Mouse (Mus musculus): ENCODE results near the gene Ahrr. TPM values are rescaled to one million over a fixed set of nuclear protein-coding genes. Genes with fewer than 3 reads are reported as not detected.

The Ahrr gene
- polyA plus RNA-seq, 1 experiment: 18.5 TPM

- H3K4me3 ChIP-seq (ENCODE audit: insufficient read depth, low read length): no peak overlapping the region
- no peaks in the 10 kb centered on the region for H3K4me1 ChIP-seq (ENCODE audit: control insufficient read depth, insufficient read depth, low read length)
- H3K27ac ChIP-seq (ENCODE audit: insufficient read depth, low read length): no peak overlapping the region
- no peak for TF ChIP-seq CTCF (IDR thresholded peaks at IDR 0.05; ENCODE audit: borderline replicate concordance, insufficient read depth, low read length)
- TF ChIP-seq POLR2A (IDR thresholded peaks at IDR 0.05; ENCODE audit: low read depth, low read length): no peak
Observed at GRCm38 (mm10) chr13:74302050-74303037, 10.2 kb upstream of the Ahrr start.

- Histone ChIP-seq H3K4me3 (ENCODE audit: insufficient read depth, low read length) (no peak overlapping the region), H3K27ac (ENCODE audit: insufficient read depth, low read length) (no peak overlapping the region), H3K4me1 (ENCODE audit: control insufficient read depth, insufficient read depth, low read length) (no peaks in the 10 kb centered on the region)
- TF ChIP-seq POLR2A (IDR thresholded peaks at IDR 0.05; ENCODE audit: low read depth, low read length) (no peak), CTCF (IDR thresholded peaks at IDR 0.05; ENCODE audit: borderline replicate concordance, insufficient read depth, low read length) (no peak)
Observed at GRCm38 (mm10) chr13:74301607-74301984, 9.5 kb upstream of the Ahrr start.

DNA sequence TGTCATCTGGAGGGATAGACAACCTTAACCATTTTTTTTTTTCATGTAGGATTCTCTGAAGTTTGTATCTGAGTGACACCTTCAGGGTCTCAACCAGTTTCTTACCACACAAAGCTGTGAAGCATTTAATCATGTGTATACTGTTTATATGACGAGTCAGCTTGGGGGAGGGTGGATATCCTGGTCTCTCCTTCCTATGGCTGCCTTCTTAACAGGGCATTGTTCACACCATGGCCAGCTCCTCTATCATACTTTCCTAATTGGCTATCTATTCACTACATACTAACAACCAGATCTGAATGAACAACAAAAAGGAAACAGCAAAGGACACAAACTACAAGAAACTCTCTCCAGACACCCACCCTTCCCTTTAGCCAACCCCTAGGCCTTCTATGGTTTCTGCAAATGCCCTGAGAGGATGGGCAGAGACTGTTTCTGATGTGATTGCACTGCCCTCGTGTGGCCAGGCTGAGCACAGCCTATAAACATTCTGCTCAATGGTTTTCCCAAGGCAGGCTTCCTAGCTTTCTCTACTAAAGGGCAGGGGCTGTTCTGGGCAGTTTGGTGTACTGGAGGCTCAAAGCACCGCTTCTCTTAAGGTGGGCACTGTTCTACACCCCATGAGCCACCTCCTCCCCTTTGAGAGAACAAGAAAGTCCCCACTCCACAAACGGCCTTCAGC lies 8.9 kb upstream of the Ahrr start:
- Histone ChIP-seq H3K27ac (ENCODE audit: insufficient read depth, low read length) (no peak overlapping the region), H3K4me1 (ENCODE audit: control insufficient read depth, insufficient read depth, low read length) (0 out of 2 replicates have a peak, but pooled peaks cover 3% of the 10 kb centered on the region), H3K4me3 (ENCODE audit: insufficient read depth, low read length) (no peak overlapping the region)
- peak; percentile 82 for TF ChIP-seq CTCF (IDR thresholded peaks at IDR 0.05; ENCODE audit: borderline replicate concordance, insufficient read depth, low read length)
- no peak for TF ChIP-seq POLR2A (IDR thresholded peaks at IDR 0.05; ENCODE audit: low read depth, low read length)

- Histone ChIP-seq H3K4me1 (ENCODE audit: control insufficient read depth, insufficient read depth, low read length) (0 out of 2 replicates have a peak, but pooled peaks cover 4% of the 10 kb centered on the region), H3K27ac (ENCODE audit: insufficient read depth, low read length) (peak overlapping the region; percentile 54), H3K4me3 (ENCODE audit: insufficient read depth, low read length) (no peak overlapping the region)
- TF ChIP-seq POLR2A (IDR thresholded peaks at IDR 0.05; ENCODE audit: low read depth, low read length) (no peak), CTCF (IDR thresholded peaks at IDR 0.05; ENCODE audit: borderline replicate concordance, insufficient read depth, low read length) (no peak)
Observed at GRCm38 (mm10) chr13:74296376-74296775, 4.2 kb upstream of the Ahrr start.

DNA sequence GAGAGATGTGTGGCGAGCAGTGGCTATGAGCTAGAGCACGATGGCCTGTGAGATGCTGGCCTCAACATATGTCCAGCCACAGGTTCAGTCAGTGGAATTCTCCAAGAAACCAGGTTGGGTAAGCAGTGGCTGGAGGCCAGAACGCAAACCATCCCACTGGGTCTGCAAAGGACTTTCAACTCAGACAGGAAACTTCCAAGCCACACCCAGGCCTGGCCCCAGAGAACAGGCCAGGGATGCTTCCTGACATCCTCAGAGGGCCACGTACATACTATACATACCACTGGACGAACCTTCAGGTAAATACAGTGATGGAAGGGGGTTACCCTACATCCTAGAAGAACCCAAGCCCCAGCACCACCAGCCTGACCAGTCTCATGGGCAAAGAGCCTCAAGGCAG lies 2.5 kb downstream of the Ahrr start:
- Histone ChIP-seq H3K27ac (ENCODE audit: insufficient read depth, low read length) (no peak overlapping the region), H3K4me1 (ENCODE audit: control insufficient read depth, insufficient read depth, low read length) (no peaks in the 10 kb centered on the region), H3K4me3 (ENCODE audit: insufficient read depth, low read length) (no peak overlapping the region)
- no peak for TF ChIP-seq CTCF (IDR thresholded peaks at IDR 0.05; ENCODE audit: borderline replicate concordance, insufficient read depth, low read length)
- no peak for TF ChIP-seq POLR2A (IDR thresholded peaks at IDR 0.05; ENCODE audit: low read depth, low read length)

DNA sequence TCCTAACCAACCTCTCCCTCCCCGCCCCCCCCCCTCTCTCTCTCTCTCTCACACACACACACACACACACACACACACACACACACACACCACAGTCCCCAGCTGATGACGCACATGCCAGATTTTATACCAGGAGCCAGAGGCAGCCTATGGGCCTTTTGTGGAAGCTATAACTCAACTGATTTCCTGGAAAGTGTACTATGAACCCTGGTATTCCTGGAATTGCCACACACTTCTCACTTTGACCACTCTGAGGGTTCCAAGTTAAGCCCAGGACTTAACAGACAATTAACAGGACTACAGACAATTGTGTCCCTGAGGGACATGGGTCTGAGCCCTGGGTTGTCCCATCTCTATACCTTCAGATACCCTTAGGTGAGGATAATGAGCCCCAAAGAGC lies 9.8 kb downstream of the Ahrr start:
- peak overlapping the region; percentile 61; the same call in 1 of the 2 replicates for H3K27ac ChIP-seq (ENCODE audit: insufficient read depth, low read length)
- no peak for TF ChIP-seq CTCF (IDR thresholded peaks at IDR 0.05; ENCODE audit: borderline replicate concordance, insufficient read depth, low read length)
- TF ChIP-seq POLR2A (IDR thresholded peaks at IDR 0.05; ENCODE audit: low read depth, low read length): no peak
- no peak overlapping the region for H3K4me3 ChIP-seq (ENCODE audit: insufficient read depth, low read length)
- no peaks in the 10 kb centered on the region for H3K4me1 ChIP-seq (ENCODE audit: control insufficient read depth, insufficient read depth, low read length)

DNA sequence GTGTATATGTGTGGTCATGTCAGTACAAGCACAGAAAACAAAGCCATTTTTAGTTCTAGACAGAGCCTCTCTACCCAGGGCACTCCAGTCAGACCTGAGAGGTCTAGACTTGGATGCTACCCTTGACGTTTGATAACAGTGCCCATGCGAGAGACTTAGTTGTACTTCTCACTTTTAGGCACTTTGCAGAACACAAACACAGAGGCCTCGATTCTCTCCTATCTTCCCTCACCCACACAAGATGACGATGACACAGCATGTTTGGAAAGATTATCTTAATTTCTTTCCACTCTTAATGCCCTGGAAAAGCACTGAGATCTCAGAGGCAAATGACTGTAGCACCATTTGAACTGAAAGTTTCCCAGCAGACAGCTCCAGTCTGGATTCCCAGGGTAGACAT lies 16.4 kb downstream of the Ahrr start:
- H3K4me3 ChIP-seq (ENCODE audit: insufficient read depth, low read length): no peak overlapping the region
- H3K27ac ChIP-seq (ENCODE audit: insufficient read depth, low read length): no peak overlapping the region; the same call in 1 of the 2 replicates
- TF ChIP-seq POLR2A (IDR thresholded peaks at IDR 0.05; ENCODE audit: low read depth, low read length): no peak
- no peak for TF ChIP-seq CTCF (IDR thresholded peaks at IDR 0.05; ENCODE audit: borderline replicate concordance, insufficient read depth, low read length)
- H3K4me1 ChIP-seq (ENCODE audit: control insufficient read depth, insufficient read depth, low read length): no peaks in the 10 kb centered on the region

DNA sequence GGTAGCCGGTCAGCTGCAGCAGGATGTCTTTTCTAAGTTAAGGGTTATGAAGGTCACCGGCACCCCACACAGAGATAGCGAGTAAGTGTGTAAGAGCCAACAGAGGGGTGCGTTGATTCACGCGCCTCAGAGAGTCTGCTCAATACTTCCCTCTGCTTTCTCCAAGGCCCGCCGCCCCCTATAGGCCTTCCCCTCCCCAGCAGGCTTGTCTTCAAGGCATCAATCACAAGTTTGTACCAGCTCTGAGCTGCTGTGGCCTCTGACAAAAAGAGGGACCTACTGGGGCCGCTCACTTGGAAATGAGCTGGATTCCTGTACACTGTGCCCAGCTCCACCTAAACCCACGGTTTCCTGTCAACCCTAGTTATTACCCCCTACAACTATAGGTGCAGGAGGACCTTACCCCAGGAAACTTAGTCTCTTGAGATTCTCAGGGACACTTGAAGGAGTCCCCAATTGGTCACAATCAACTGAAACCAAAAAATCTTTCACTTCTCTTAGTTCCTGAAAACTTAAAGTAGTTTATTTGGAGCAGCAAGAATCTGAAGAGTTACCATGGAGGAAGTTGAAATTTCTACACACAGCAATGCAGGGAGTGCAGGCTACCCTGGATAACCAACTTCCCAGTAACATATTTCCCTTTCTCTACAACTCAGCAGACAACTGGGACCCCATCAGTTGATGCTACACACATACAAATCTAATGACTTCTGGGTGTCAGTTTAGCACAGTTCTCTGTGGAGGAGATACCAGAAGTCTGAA lies 31.7 kb downstream of the Ahrr start:
- no peaks in the 10 kb centered on the region for H3K4me1 ChIP-seq (ENCODE audit: control insufficient read depth, insufficient read depth, low read length)
- H3K27ac ChIP-seq (ENCODE audit: insufficient read depth, low read length): peak overlapping the region; percentile 82
- H3K4me3 ChIP-seq (ENCODE audit: insufficient read depth, low read length): peak overlapping the region; percentile 21
- TF ChIP-seq POLR2A (IDR thresholded peaks at IDR 0.05; ENCODE audit: low read depth, low read length) (no peak), CTCF (IDR thresholded peaks at IDR 0.05; ENCODE audit: borderline replicate concordance, insufficient read depth, low read length) (no peak; the same call in 1 of the 2 replicates)

GRCm38 (mm10) chr13:74259460-74260230 lies 32.5 kb downstream of the Ahrr start:
- TF ChIP-seq CTCF (IDR thresholded peaks at IDR 0.05; ENCODE audit: borderline replicate concordance, insufficient read depth, low read length): no peak
- peak; percentile 31; the same call in 1 of the 2 replicates for TF ChIP-seq POLR2A (IDR thresholded peaks at IDR 0.05; ENCODE audit: low read depth, low read length)
- H3K4me1 ChIP-seq (ENCODE audit: control insufficient read depth, insufficient read depth, low read length): no peaks in the 10 kb centered on the region
- peak overlapping the region; percentile 82 for H3K27ac ChIP-seq (ENCODE audit: insufficient read depth, low read length)
- peak overlapping the region; percentile 21 for H3K4me3 ChIP-seq (ENCODE audit: insufficient read depth, low read length)
